Mouse (Mus musculus) stomach, embryonic 14.5 days (tissue): Measurements from ENCODE around the gene Anapc16. TPM values are rescaled to one million over a fixed set of nuclear protein-coding genes. Genes with fewer than 3 reads are reported as not detected.

ENCODE experiments used
- ATAC-seq: fragments of 200-750 bp; cut with Nextera tagmentation; 2 replicates; pipeline ENCODE4 v1.8.0; 2017; ENCODE audit warnings: low read depth, moderate TSS enrichment; ENCODE audit not compliant: insufficient number of reproducible peaks, insufficient read depth, low FRiP score
- H3K27ac ChIP-seq: fragments of 300-500 bp; sonication (generic); 2 replicates; pipeline ENCODE4 v1.5.1; 2014; ENCODE audit warnings: mild to moderate bottlenecking, low read length, moderate library complexity, mixed read lengths
- H3K27me3 ChIP-seq: fragments of 300-500 bp; sonication (generic); 2 replicates; pipeline ENCODE4 v1.6.1; 2014; ENCODE audit warnings: low read length, control low read depth, mixed read lengths; ENCODE audit not compliant: control insufficient read depth, insufficient read depth
- H3K36me3 ChIP-seq: fragments of 300-500 bp; sonication (generic); 2 replicates; pipeline ENCODE4 v1.6.1; 2014; ENCODE audit warnings: mild to moderate bottlenecking, control low read depth, low read length, moderate library complexity, mixed read lengths; ENCODE audit not compliant: control insufficient read depth, insufficient read depth
- H3K4me1 ChIP-seq: fragments of 300-500 bp; sonication (generic); 2 replicates; pipeline ENCODE4 v1.6.1; 2014; ENCODE audit warnings: low read length, control low read depth, mixed read lengths; ENCODE audit not compliant: control insufficient read depth, insufficient read depth
- H3K4me2 ChIP-seq: fragments of 300-500 bp; sonication (generic); replicated peaks from 2 replicates; pipeline ENCODE4 v1.6.1; 2014; ENCODE audit warnings: low read depth, low read length, control low read depth
- H3K4me3 ChIP-seq: fragments of 300-500 bp; sonication (generic); 2 replicates; pipeline ENCODE4 v1.5.1; 2014; ENCODE audit warnings: low read depth, low read length, control low read depth
- H3K9ac ChIP-seq: fragments of 300-500 bp; sonication (generic); replicated peaks from 2 replicates; pipeline ENCODE4 v1.6.1; 2014; ENCODE audit warnings: low read depth, mild to moderate bottlenecking, control low read depth, low read length, moderate library complexity, mixed read lengths
- H3K9me3 ChIP-seq: fragments of 300-500 bp; sonication (generic); 2 replicates; pipeline ENCODE4 v1.6.1; 2016; ENCODE audit warnings: low read depth, low read length, control low read depth; ENCODE audit not compliant: control insufficient read depth
- WGBS: fragments of 180-500 bp; shearing (Covaris S2); extraction: QIAGEN DNeasy Blood & Tissue Kit; methylation state at CpG from one replicate; pipeline ENCODE4 v1.1.7; 2014; 5-methylcytosine and 5-hydroxymethylcytosine counted together
- polyA plus RNA-seq: library from polyadenylated mRNA; unstranded; fragments of >200 nt; fragmentation: Nextera tagmentation; extraction: Ambion mirVana; gene quantifications from 2 replicates; pipeline ENCODE4 v1.2.1, GENCODE M21; 2014

The Anapc16 gene
- polyA plus RNA-seq, 1 experiment from 2014 or later: 118 TPM

GRCm38 (mm10) chr10:59952781-59953563 is 50.0 kb downstream of the Anapc16 start:
- Histone ChIP-seq H3K27me3 (no peaks in the 10 kb centered on the region), H3K9ac (no peak overlapping the region; the same call in 1 of the 2 replicates), H3K36me3 (no peaks in the 10 kb centered on the region), H3K4me2 (peak overlapping the region; percentile 63), H3K27ac (peak overlapping the region; percentile 87), H3K9me3 (no peaks in the 10 kb centered on the region), H3K4me1 (peaks cover 27% of the 10 kb centered on the region), H3K4me3 (peak overlapping the region; percentile 97)
- ATAC-seq: no peak
- 27% methylated on average over 16 of the region's 16 CpGs for WGBS

GRCm38 (mm10) chr10:59952152-59952780 is 50.7 kb downstream of the Anapc16 start:
- no peaks in the 10 kb centered on the region for H3K36me3 ChIP-seq
- peak overlapping the region; percentile 63 for H3K4me2 ChIP-seq
- H3K4me3 ChIP-seq: peak overlapping the region; percentile 97
- H3K9ac ChIP-seq: peak overlapping the region; percentile 43
- H3K27ac ChIP-seq: peak overlapping the region; percentile 87
- peak; percentile 9; the same call in 1 of the 2 replicates for ATAC-seq
- under 1% methylated on average over 31 of the region's 31 CpGs for WGBS
- H3K9me3 ChIP-seq: no peaks in the 10 kb centered on the region
- peaks cover 22% of the 10 kb centered on the region for H3K4me1 ChIP-seq
- H3K27me3 ChIP-seq: no peaks in the 10 kb centered on the region

- Histone ChIP-seq H3K36me3 (no peaks in the 10 kb centered on the region), H3K27ac (peak within 1 kb of the TSS; percentile 93), H3K4me1 (peaks cover 21% of the 10 kb centered on the region), H3K4me3 (peak within 1 kb of the TSS; percentile 97), H3K9ac (peak within 1 kb of the TSS; percentile 90), H3K9me3 (no peaks in the 10 kb centered on the region), H3K4me2 (peak within 1 kb of the TSS; percentile 91), H3K27me3 (no peaks in the 10 kb centered on the region)
- ATAC-seq: peak; percentile 98
- WGBS: under 1% methylated on average over 76 of the region's 76 CpGs
These were observed 51.5 kb downstream of the Anapc16 start, which contains the start of gene Ddit4 for GRCm38 (mm10) chr10:59951211-59952151. Gene Ddit4 (minus strand): TSS chr10:59951834.

GRCm38 (mm10) chr10:59950716-59951191 is 52.2 kb downstream of the Anapc16 start:
- Histone ChIP-seq H3K4me2 (peak overlapping the region; percentile 91), H3K27me3 (no peaks in the 10 kb centered on the region), H3K36me3 (no peaks in the 10 kb centered on the region), H3K27ac (peak overlapping the region; percentile 93), H3K9me3 (no peaks in the 10 kb centered on the region), H3K9ac (peak overlapping the region; percentile 90), H3K4me3 (peak overlapping the region; percentile 97), H3K4me1 (peaks cover 21% of the 10 kb centered on the region)
- under 1% methylated on average over 23 of the region's 23 CpGs for WGBS
- ATAC-seq: 0 out of 2 replicates have a peak, but pooled peaks have one; percentile 14

- peak overlapping the region; percentile 97 for H3K4me3 ChIP-seq
- ATAC-seq: no peak
- no peaks in the 10 kb centered on the region for H3K27me3 ChIP-seq
- H3K36me3 ChIP-seq: no peaks in the 10 kb centered on the region
- WGBS: 31% methylated on average over 15 of the region's 15 CpGs
- H3K27ac ChIP-seq: peak overlapping the region; percentile 93
- no peaks in the 10 kb centered on the region for H3K9me3 ChIP-seq
- peaks cover 21% of the 10 kb centered on the region for H3K4me1 ChIP-seq
- H3K9ac ChIP-seq: peak overlapping the region; percentile 90
- H3K4me2 ChIP-seq: peak overlapping the region; percentile 91
These were observed 52.9 kb downstream of the Anapc16 start for GRCm38 (mm10) chr10:59949783-59950605.

- WGBS: 95% methylated on average over 1 of the region's 1 CpGs
- ATAC-seq: no peak
- H3K4me1 ChIP-seq: peaks cover 21% of the 10 kb centered on the region
- H3K4me3 ChIP-seq: peak overlapping the region; percentile 97
- no peaks in the 10 kb centered on the region for H3K9me3 ChIP-seq
- no peaks in the 10 kb centered on the region for H3K27me3 ChIP-seq
- peak overlapping the region; percentile 91 for H3K4me2 ChIP-seq
- H3K27ac ChIP-seq: peak overlapping the region; percentile 53; the same call in 1 of the 2 replicates
- H3K36me3 ChIP-seq: no peaks in the 10 kb centered on the region
- H3K9ac ChIP-seq: no peak overlapping the region
These were observed 53.7 kb downstream of the Anapc16 start for GRCm38 (mm10) chr10:59949255-59949648.

- Histone ChIP-seq H3K36me3 (no peaks in the 10 kb centered on the region), H3K27ac (peak overlapping the region; percentile 53; the same call in 1 of the 2 replicates), H3K4me1 (peaks cover 22% of the 10 kb centered on the region), H3K9me3 (no peaks in the 10 kb centered on the region), H3K9ac (no peak overlapping the region), H3K4me2 (0 out of 2 replicates have a peak overlapping the region, but pooled peaks have one; percentile 91), H3K27me3 (no peaks in the 10 kb centered on the region), H3K4me3 (no peak overlapping the region)
- WGBS: 43% methylated on average over 6 of the region's 6 CpGs
- no peak for ATAC-seq
These were observed 54.3 kb downstream of the Anapc16 start for GRCm38 (mm10) chr10:59948363-59949254.
